Mouse (Mus musculus): ENCODE data around the gene Aox1. TPM values are rescaled to one million over a fixed set of nuclear protein-coding genes. Genes with fewer than 3 reads are reported as not detected.
"Not testable (repeated sequence)": the region's sequence is repeated elsewhere in the genome, so short reads cannot be mapped to it uniquely, and the experiment has no call there.

Aox1 gene
- 32.9 and 33.8 TPM in 2 replicates for polyA plus RNA-seq (2012; ENCODE audit: insufficient read depth, insufficient read length, missing spikeins)

DNA sequence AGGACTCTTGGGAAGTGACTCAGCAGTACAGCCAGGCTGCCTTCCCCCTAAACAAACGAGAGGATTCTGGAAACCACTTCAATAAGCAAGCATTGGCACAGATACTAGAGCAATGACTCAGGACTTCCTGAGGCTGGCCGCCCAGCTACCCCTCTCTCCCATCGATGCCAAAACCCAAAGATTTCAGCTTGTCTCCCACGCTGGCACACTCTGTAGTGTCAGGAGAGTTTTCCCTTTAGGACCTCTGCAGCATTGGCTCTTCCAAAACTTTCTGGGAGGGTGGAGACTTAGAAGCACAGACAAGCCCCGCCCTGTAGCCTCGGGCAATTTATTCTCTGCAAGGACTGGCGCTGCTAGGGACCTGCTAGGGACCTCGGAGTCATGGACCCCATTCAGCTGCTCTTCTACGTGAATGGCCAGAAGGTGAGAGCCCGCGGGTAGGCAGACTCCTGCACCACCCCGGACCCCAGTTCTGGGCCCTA, at the start of gene Aox1:
Aox1 (plus strand) TSS at position 296 of the 482 bp plus-strand sequence.
- H3K27ac ChIP-seq (replicated peaks; ENCODE audit: low read depth, low read length): peak within 1 kb of the TSS; percentile 72
- peak within 1 kb of the TSS; percentile 74 for H3K4me3 ChIP-seq (ENCODE audit: insufficient read depth, low read depth, low read length)
- H3K4me1 ChIP-seq (ENCODE audit: control insufficient read depth, insufficient read depth, insufficient read length, low read length): peaks cover 11% of the 10 kb centered on the region; the same call in 1 of the 2 replicates

DNA sequence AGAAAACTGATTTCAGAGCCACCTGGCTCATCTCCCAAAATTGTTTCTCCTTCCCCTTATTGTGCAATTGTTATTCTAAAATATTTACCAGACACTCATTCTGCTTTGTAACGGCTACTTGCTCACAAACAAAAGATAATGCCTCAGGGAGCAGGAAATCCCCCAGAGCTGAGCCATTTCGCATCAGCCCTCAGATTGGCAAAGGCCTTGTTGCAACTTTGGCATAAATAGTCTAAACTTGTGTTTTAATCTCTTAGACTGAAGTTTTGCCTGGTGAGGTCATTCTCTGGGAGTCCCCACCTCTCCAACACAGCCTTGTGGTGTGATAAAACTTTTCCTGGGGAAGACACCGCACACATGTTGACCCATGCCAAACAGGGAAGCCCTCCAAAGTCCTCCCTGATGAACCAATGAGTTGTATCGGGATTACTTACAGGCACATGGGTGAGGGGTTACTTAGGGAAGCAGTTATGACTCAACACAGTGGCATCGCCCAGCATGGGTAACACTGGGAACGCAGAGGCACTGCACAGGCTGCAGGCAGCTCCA, 40.6 kb upstream of the Aox1 start:
- Histone ChIP-seq H3K4me1 (ENCODE audit: control insufficient read depth, insufficient read depth, insufficient read length, low read length) (peaks cover 7% of the 10 kb centered on the region; the same call in 1 of the 2 replicates), H3K27ac (replicated peaks; ENCODE audit: low read depth, low read length) (peak overlapping the region; percentile 84), H3K4me3 (ENCODE audit: insufficient read depth, low read depth, low read length) (no peak overlapping the region)

DNA sequence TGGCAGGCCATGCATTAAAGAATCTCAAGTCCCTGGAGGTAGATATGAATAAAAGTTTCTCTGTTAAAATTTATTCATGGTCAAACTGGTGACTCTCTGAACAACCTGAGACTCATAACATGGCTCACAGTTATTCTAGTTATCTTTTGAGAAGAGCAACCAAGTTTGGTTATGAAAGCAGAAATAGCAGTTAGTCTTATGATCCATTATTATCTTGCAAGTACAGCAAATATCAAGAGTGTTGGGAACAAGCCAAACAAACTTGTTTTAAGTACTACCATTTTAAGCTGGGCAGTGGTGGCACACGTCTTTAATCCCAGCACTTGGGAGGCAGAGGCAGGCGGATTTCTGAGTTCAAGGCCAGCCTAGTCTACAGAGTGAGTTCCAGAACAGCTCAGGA, 38.5 kb upstream of the Aox1 start:
- Histone ChIP-seq H3K4me1 (ENCODE audit: control insufficient read depth, insufficient read depth, insufficient read length, low read length) (peaks cover 7% of the 10 kb centered on the region; the same call in 1 of the 2 replicates), H3K4me3 (ENCODE audit: insufficient read depth, low read depth, low read length) (no peak overlapping the region), H3K27ac (replicated peaks; ENCODE audit: low read depth, low read length) (no peak overlapping the region)

DNA sequence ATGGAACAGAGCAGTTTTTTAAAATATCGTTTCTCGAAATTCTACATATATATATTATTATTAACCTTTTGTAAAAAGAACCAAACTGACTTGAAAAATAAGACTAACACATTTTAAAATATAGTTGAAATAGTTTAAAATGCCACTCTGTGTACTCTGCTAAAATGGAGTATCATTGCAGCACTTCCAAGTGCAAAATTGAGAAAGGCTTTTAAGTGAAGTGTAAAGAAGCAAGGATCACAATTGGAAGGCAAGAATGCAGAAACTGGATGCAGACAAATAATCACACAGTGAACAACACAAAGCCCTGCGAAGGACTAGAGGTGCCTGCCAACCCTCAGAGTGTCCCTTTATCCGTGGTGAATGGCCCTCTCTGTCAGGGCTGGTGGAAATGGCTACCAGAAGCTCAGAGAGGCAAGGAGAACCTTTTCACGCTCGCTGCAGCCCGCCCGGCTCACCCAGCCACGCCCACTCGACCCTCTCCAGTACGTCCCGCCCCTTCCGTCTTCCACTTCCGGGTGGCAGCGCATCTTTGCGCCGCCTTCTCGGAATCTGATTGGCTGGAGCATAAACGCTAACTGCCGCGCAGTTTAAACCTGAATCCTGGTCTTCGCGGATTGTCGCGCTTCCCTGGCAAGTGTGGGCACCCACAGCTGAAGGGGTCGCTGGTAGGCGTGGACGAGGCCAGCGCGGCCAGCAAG, 34.1 kb upstream of the Aox1 start, which contains the start of gene Sgo2a:
Sgo2a (plus strand) TSS at position 540 of the 701 bp plus-strand sequence.
- Histone ChIP-seq H3K4me1 (ENCODE audit: control insufficient read depth, insufficient read depth, insufficient read length, low read length) (0 out of 2 replicates have a peak, but pooled peaks cover 3% of the 10 kb centered on the region), H3K27ac (replicated peaks; ENCODE audit: low read depth, low read length) (peak within 1 kb of the TSS; percentile 54), H3K4me3 (ENCODE audit: insufficient read depth, low read depth, low read length) (peak within 1 kb of the TSS; percentile 82)

DNA sequence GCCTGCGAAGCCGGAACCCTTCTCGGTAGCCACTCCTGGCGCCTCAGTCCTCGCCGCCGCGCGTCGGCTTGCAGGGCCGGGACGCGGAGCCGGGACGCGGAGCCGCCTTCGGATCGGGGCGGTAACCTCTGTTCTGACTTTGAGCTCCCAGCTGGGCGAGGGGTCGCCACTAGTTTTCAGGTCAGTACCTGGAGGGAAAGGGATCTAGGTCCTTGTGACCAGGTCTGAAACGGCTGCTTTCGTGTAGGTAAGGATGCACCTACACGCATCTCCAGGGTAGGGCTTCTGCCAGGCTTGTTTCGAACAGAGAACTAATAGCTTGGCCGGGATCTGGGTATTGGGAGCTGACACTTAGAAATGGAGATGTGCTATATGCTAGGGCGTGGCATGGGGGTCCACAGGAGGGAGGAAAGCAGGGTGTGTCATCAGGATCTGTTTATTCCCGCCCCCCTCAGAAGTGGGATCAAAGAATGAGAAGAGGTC, 33.6 kb upstream of the Aox1 start:
- H3K27ac ChIP-seq (replicated peaks; ENCODE audit: low read depth, low read length): no peak overlapping the region
- 0 out of 2 replicates have a peak, but pooled peaks cover 3% of the 10 kb centered on the region for H3K4me1 ChIP-seq (ENCODE audit: control insufficient read depth, insufficient read depth, insufficient read length, low read length)
- H3K4me3 ChIP-seq (ENCODE audit: insufficient read depth, low read depth, low read length): peak overlapping the region; percentile 82

DNA sequence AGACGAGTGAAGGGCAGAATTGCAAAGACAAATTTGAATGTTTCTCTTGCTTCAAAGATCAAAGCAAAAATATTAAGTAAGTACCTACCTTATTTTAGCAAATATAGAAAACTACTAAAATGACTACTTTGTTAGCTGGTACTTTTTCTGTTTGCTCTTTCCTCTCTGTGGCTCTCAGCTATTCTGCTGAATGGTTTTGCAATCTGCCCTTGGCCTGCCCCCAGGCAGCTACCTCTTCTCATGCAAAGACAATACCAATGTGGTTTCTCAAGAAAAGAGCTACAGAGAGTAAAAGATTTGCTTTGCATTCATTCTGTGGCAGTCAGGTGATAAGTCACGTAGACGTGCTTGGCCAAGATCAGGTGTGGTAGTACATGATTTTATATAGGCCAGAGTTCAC, 31.6 kb upstream of the Aox1 start:
- Histone ChIP-seq H3K4me1 (ENCODE audit: control insufficient read depth, insufficient read depth, insufficient read length, low read length) (0 out of 2 replicates have a peak, but pooled peaks cover 3% of the 10 kb centered on the region), H3K27ac (replicated peaks; ENCODE audit: low read depth, low read length) (peak overlapping the region; percentile 45; the same call in 1 of the 2 replicates), H3K4me3 (ENCODE audit: insufficient read depth, low read depth, low read length) (no peak overlapping the region)

DNA sequence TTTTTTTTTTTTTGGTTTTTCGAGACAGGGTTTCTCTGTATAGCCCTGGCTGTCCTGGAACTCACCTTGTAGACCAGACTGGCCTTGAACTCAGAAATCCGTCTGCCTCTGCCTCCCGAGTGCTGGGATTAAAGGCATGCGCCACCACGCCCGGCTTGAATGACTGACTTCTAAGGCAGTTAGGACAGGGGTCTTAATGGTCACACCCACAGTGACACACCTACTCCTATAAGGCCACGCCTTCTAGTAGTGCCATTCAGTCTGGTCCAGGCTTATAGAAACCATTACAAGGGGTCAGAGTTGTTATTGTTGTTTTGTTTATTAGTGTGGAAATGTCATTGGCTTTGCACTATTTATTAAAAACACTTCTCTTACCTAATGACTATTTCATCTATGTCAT, 23.3 kb upstream of the Aox1 start:
- not testable (repeated sequence) for H3K27ac ChIP-seq (replicated peaks; ENCODE audit: low read depth, low read length); H3K4me1 ChIP-seq (ENCODE audit: control insufficient read depth, insufficient read depth, insufficient read length, low read length); H3K4me3 ChIP-seq (ENCODE audit: insufficient read depth, low read depth, low read length)

DNA sequence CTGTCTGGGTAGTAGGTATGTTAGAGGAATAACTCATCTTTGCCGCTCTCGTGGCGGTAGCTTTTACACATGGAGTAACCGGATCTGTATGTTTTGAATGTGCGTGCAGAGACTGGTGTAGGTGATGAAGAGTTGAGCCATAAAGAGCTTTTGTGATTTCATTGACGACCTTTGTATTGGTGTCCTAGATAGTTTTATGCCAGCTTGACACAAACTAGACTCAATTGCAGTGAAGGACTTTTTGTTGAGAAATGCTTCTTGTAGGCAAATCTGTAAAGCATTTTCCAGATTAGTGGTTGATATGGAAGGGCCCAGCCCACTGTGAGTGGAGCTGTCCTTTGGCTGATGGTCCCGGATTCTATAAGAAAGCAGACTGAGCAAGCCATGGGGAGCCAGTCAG, 10.9 kb upstream of the Aox1 start, which contains the start of gene Kctd18:
Kctd18 (minus strand) TSS at position 101 of the 400 bp plus-strand sequence.
- Histone ChIP-seq H3K27ac (replicated peaks; ENCODE audit: low read depth, low read length) (no peak within 1 kb of the TSS), H3K4me3 (ENCODE audit: insufficient read depth, low read depth, low read length) (no peak within 1 kb of the TSS), H3K4me1 (ENCODE audit: control insufficient read depth, insufficient read depth, insufficient read length, low read length) (no peaks in the 10 kb centered on the region)

DNA sequence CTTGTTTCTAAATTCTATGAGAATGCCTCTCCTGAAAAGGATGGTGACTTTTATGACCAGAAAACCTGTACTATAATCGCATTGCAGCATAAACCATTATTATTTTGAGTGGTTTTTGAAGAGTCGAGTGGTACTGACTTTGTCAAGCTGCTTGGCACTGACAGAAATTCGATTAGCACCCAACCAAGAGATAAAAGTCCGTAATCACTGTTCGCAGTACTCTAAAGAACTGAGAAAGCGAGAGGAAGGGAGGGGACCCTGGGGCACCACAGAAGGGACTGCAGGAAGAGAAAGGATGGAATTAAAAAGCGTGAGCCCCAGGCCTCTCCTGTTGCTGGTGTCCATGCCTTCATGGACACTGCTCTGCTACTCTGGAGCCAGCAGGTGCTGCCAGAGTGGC, 2.0 kb upstream of the Aox1 start:
- Histone ChIP-seq H3K4me3 (ENCODE audit: insufficient read depth, low read depth, low read length) (no peak overlapping the region), H3K4me1 (ENCODE audit: control insufficient read depth, insufficient read depth, insufficient read length, low read length) (peaks cover 6% of the 10 kb centered on the region; the same call in 1 of the 2 replicates), H3K27ac (replicated peaks; ENCODE audit: low read depth, low read length) (no peak overlapping the region)

DNA sequence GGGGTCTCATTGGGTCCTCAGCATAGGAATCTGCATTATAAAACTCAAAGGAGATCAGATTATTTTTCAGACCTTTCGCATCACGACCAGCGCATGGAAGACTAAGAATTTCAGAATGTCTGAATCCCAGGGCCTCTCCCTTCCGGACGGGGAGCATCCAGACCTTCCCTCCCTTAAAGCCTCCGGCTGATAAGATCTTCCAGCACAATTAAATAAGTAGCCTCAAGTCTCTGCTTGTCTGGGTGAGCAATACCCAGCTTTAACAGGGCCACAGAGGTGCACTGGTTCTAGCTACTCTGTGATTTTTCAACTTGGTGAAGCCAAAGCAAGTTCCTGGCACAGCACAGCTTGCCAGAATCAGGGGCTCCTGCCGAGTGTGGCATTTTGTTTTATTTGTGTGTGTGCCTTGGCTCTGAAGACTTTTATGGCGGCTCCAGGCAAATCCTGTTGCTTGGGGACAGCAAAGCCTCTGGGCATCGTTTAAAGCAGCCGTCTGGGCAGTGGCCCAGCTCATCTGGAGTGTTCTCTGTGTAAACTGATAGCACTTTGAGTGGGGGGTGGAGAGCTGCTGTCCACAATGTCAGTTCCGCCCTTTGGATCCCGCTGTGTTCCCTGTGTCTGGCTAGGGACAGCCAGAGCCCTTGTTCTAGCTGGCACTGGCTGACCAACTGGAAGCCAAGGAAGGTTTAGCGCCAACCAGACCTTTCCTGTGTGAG, 583 bp downstream of the Aox1 start:
- Histone ChIP-seq H3K4me3 (ENCODE audit: insufficient read depth, low read depth, low read length) (peak overlapping the region; percentile 74), H3K4me1 (ENCODE audit: control insufficient read depth, insufficient read depth, insufficient read length, low read length) (peaks cover 11% of the 10 kb centered on the region; the same call in 1 of the 2 replicates), H3K27ac (replicated peaks; ENCODE audit: low read depth, low read length) (peak overlapping the region; percentile 65)

DNA sequence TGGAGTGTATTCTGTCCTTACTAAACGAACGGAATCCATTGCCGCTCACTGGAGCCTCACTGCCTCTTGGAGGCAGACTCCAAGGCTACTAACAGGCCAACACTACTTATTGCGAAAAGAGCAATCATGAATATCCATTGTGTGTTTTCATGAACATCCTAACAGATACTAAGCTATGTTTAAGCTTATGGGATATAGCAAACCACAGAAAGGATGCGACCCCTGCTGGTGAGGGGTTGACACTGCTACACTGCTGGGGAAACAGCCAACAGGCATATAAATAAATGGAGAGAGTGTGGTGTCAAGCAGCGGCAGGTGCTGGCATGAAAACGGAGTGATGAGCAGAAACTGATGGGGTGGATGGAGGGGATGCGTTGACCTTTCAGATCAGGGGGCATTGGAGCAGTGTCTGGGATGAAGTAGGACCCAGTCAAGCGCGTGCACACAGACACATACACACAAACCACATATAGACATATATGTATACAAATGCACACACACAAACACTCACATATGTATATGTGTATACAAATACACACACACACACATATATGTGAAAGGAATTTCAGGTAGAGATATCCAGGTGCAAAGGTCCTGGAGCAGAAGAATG, 1.5 kb downstream of the Aox1 start:
- peaks cover 11% of the 10 kb centered on the region for H3K4me1 ChIP-seq (ENCODE audit: control insufficient read depth, insufficient read depth, insufficient read length, low read length)
- H3K27ac ChIP-seq (replicated peaks; ENCODE audit: low read depth, low read length): peak overlapping the region; percentile 15; the same call in 1 of the 2 replicates
- peak overlapping the region; percentile 74 for H3K4me3 ChIP-seq (ENCODE audit: insufficient read depth, low read depth, low read length)

DNA sequence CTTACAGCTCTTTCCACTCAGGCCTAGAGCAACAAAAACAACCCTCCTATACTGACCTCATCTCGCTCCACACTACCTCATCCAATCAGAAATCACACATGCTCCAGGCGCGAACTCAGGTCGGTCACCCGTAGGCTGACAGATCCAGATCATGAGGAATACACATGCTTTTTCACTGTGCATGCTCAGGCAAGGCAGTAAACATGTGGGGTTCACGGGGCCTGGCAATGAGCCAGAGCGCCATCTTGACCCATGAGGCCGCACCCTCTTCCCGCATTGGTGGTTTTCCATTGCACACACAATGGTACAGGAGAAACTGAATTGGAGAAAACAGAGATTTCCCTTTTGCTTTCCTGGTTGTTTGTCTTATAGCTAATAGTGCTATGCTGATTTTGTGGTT, 7.6 kb downstream of the Aox1 start:
- not testable (repeated sequence) for H3K27ac ChIP-seq (replicated peaks; ENCODE audit: low read depth, low read length); H3K4me3 ChIP-seq (ENCODE audit: insufficient read depth, low read depth, low read length); H3K4me1 ChIP-seq (ENCODE audit: control insufficient read depth, insufficient read depth, insufficient read length, low read length)

DNA sequence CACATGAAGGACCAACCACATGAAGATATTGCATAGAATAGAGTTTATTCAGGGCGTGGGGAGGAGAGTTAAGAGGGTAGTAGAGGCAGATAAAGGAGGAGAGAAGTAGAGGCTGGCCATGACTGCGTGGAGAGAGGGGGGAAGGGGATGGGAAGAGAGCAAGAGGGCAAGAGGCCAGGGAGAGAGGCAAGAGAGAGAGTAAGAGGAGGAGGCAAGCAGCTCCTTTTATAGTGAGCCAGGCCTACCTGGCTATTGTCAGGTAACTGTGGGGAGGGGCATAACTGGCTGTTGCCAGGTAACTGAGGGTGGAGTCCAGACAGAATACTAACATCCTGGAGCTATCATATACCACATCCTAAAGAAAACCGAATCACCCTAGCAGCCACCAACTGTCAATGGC, 15.3 kb downstream of the Aox1 start:
- no peak overlapping the region for H3K27ac ChIP-seq (replicated peaks; ENCODE audit: low read depth, low read length)
- H3K4me3 ChIP-seq (ENCODE audit: insufficient read depth, low read depth, low read length): no peak overlapping the region
- no peaks in the 10 kb centered on the region for H3K4me1 ChIP-seq (ENCODE audit: control insufficient read depth, insufficient read depth, insufficient read length, low read length)

DNA sequence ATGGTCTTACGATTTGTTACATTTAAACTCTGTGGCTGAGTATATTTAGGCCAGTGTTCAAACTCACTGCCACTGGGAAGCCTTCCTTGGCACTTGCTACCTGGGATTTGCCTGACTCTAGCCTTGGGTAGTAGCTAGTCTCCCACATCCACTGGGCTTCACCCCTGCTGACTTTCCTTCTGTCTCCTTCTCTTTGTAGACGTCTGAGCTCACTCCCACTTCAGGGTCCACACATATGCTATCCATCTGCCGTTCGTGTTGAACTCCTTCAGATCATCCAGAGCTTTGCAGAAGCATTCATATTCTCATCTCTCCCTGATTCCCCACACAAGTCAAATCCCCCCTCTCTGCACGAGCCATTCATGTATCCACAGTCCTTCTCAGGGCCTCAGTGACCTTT, 15.8 kb downstream of the Aox1 start:
- Histone ChIP-seq H3K4me1 (ENCODE audit: control insufficient read depth, insufficient read depth, insufficient read length, low read length) (no peaks in the 10 kb centered on the region), H3K4me3 (ENCODE audit: insufficient read depth, low read depth, low read length) (no peak overlapping the region), H3K27ac (replicated peaks; ENCODE audit: low read depth, low read length) (no peak overlapping the region)

Measured in brown adipose tissue, adult 24 weeks (tissue).